ENCODE assay signal across 8 mouse cellular contexts in the genomic region with DNA sequence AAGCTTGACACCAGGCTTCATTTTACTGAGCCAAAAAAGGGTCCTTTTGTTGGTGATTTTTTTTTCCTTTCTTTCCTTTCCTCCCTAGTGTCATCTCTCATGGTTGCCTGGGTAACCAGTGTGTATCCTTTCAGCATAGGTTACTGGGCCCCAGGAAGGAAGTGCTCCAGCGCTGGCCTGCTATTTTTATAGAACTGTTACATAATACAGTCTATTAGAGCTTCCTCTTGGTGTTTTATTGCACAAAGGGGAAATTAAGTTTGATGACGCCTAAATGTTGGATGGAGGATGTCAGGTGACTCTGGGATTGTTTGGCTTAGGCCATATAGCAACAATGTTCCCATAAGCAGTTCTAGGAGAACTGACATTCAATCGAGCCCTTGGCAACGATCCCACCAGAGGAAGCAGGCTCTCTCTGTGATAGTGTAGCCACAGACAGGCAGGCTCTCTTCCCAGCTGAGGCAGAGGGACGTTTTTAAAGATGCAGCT. TPM values are rescaled to one million over a fixed set of nuclear protein-coding genes. Genes with fewer than 3 reads are reported as not detected.
A peak's percentile ranks its signal among the peaks of the same experiment; 100 is the strongest.
DNase-seq lines count a peak whose midpoint lies in the region; ATAC-seq and TF ChIP-seq lines count a peak whose summit lies in the region.

No protein-coding gene starts in this region.

- H3K27me3 ChIP-seq in spleen, adult 2 months (ENCODE audit: control insufficient read depth, insufficient read depth, low read length) = no peaks in the 10 kb centered on the region
- H3K27me3 ChIP-seq in intestine, embryonic 16.5 days (replicated peaks; ENCODE audit: control insufficient read depth, insufficient read depth, low read length) = no peaks in the 10 kb centered on the region

- H3K4me3 ChIP-seq in spleen, adult 2 months (ENCODE audit: extremely low read depth, insufficient read depth, insufficient read length) = no peak overlapping the region
- no peak overlapping the region for H3K4me3 ChIP-seq in intestine, embryonic 16.5 days (ENCODE audit: low read length)

- H3K9ac ChIP-seq in intestine, embryonic 16.5 days (ENCODE audit: low read depth, low read length) = no peak overlapping the region

- peak in 1 of 2 experiments; percentile 22 for DNase-seq in spleen, adult 2 months (ENCODE audit: low read depth in 1 of 2, low spot score in 2 of 2)
- no peak for DNase-seq in spleen, postnatal 4 days (ENCODE audit: low spot score in 2 of 2)
- peak; percentile 64 for DNase-seq in embryo, embryonic 10.5 days (ENCODE audit: low spot score)
- peak; percentile 75 to 83 for DNase-seq in left cerebral cortex, adult 9 months (ENCODE audit: low spot score in 2 of 2)
- peak; percentile 86 for DNase-seq in lung, postnatal 36 days
- peak; percentile 36 to 54 for DNase-seq in right cerebral cortex, postnatal 36 days (ENCODE audit: low spot score in 2 of 2)

- no peaks in the 10 kb centered on the region for H3K9me3 ChIP-seq in intestine, embryonic 16.5 days (ENCODE audit: control insufficient read depth, low read length)

- peaks cover 10% of the 10 kb centered on the region for H3K4me1 ChIP-seq in spleen, adult 2 months (ENCODE audit: control insufficient read depth, insufficient read depth, insufficient read length)
- peaks cover 21% of the 10 kb centered on the region for H3K4me1 ChIP-seq in intestine, embryonic 16.5 days (ENCODE audit: control insufficient read depth, insufficient read depth, low read length)

- no peaks in the 10 kb centered on the region for H3K36me3 ChIP-seq in spleen, adult 2 months (ENCODE audit: control insufficient read depth, insufficient read depth, low read length)
- H3K36me3 ChIP-seq in intestine, embryonic 16.5 days (ENCODE audit: control insufficient read depth, insufficient read depth, low read length) = no peaks in the 10 kb centered on the region

- TF ChIP-seq POLR2A in spleen, adult 2 months (IDR thresholded peaks at IDR 0.05; ENCODE audit: low read depth, low read length) = no peak

- peak overlapping the region; percentile 70 for H3K27ac ChIP-seq in spleen, adult 2 months (ENCODE audit: insufficient read depth, low read length)
- peak overlapping the region; percentile 81 for H3K27ac ChIP-seq in intestine, embryonic 16.5 days (ENCODE audit: low read length)

- no peak for TF ChIP-seq CTCF in spleen, adult 2 months (IDR thresholded peaks at IDR 0.05; ENCODE audit: extremely low read depth, insufficient read depth, insufficient read length, insufficient replicate concordance)

- peak; percentile 96 for ATAC-seq in granulocyte monocyte progenitor cell, adult 5-6 weeks (replicated peaks; ENCODE audit: poor library complexity, severe bottlenecking)
- peak; percentile 81 for ATAC-seq in intestine, embryonic 16.5 days

- peak overlapping the region; percentile 10; the same call in 1 of the 2 replicates for H3K4me2 ChIP-seq in intestine, embryonic 16.5 days (ENCODE audit: low read depth, low read length)

- WGBS in spleen, adult 2 months = 1% methylated on average over 5 of the region's 5 CpGs
- WGBS in intestine, embryonic 16.5 days = 15% methylated on average over 5 of the region's 5 CpGs

RNA-seq across cellular contexts. Expression of a gene that starts 45.0 kb away (rescaled TPM):
- polyA plus RNA-seq in spleen, adult 2 months (2012; rRNA removed) = 0.62 and 0.70 TPM in 2 replicates
- total RNA-seq in granulocyte monocyte progenitor cell, adult 5-6 weeks (2014; fragmentation: Nextera tagmentation) = not detected in 2 replicates
- total RNA-seq in granulocyte monocyte progenitor cell, adult 5-6 weeks (2017) = 14.9 and 28.1 TPM in 2 replicates
- 4.0 and 5.9 TPM in 2 replicates for polyA plus RNA-seq in intestine, embryonic 16.5 days (2015; fragmentation: Nextera tagmentation; extraction: Ambion mirVana)

Comparison
In these comparisons a context has a peak if more than half of its experiments do, and no peak if none do; other contexts are left out.
1. DNase-seq: peak in embryo, embryonic 10.5 days (single experiment), left cerebral cortex, adult 9 months (2 of 2), lung, postnatal 36 days (single experiment) and right cerebral cortex, postnatal 36 days (2 of 2); none in spleen, postnatal 4 days (0 of 2).